In genomic region chr10:70952056-70952769, GRCm38 (mm10) we compare ENCODE assay signal across 10 mouse cellular contexts.
DNase-seq lines count a peak whose midpoint lies in the region; ATAC-seq lines count a peak whose summit lies in the region.
"Had no signal": no experiment of that assay in that cellular context is flagged by ENCODE, and none has a peak within 500 bp of the region (broad histone marks: within the 10 kb centered on the region; RNA-seq: fewer than 3 reads in every experiment).

No protein-coding gene starts in this region.

- intact Hi-C loops in left cerebral cortex, postnatal 14 days (cut with DNase I), result no loop called here

- peak overlapping the region; percentile 42 for H3K4me2 ChIP-seq in embryonic facial prominence, embryonic 13.5 days
- H3K4me2 ChIP-seq in neural tube, embryonic 13.5 days, result peak overlapping the region; percentile 51

- H3K4me1 ChIP-seq in embryonic facial prominence, embryonic 13.5 days, result peaks cover 21% of the 10 kb centered on the region
- peaks cover 35% of the 10 kb centered on the region for H3K4me1 ChIP-seq in neural tube, embryonic 13.5 days (replicated peaks)

- no peak overlapping the region for H3K27ac ChIP-seq in embryonic facial prominence, embryonic 13.5 days
- H3K27ac ChIP-seq in neural tube, embryonic 13.5 days (replicated peaks), result peak overlapping the region; percentile 96

- no peak overlapping the region for H3K4me3 ChIP-seq in embryonic facial prominence, embryonic 13.5 days
- H3K4me3 ChIP-seq in neural tube, embryonic 13.5 days, result peak overlapping the region; percentile 31

- WGBS in embryonic facial prominence, embryonic 13.5 days, result 49% methylated on average over 11 of the region's 11 CpGs
- WGBS in neural tube, embryonic 13.5 days, result 31% methylated on average over 11 of the region's 11 CpGs

- no peaks in the 10 kb centered on the region for H3K27me3 ChIP-seq in embryonic facial prominence, embryonic 13.5 days
- no peaks in the 10 kb centered on the region for H3K27me3 ChIP-seq in neural tube, embryonic 13.5 days

- DNase-seq in brain, embryonic 18.5 days (ENCODE audit: low read depth, low spot score), result peak; percentile 71
- peak; percentile 42 to 67 for DNase-seq in left cerebral cortex, postnatal 14 days (ENCODE audit: low spot score in 2 of 2)
- no peak for DNase-seq in adrenal gland, postnatal 36 days
- DNase-seq in kidney, adult 11 months, result no peak
- no peak for DNase-seq in cerebellum, adult 18-20 months
- DNase-seq: adrenal gland, postnatal 14 days; kidney, adult 8-10 months had no signal

- 0 out of 2 replicates have a peak, but pooled peaks have one; percentile 37 for ATAC-seq in embryonic facial prominence, embryonic 13.5 days (ENCODE audit: insufficient number of reproducible peaks, insufficient read depth, low FRiP score, low TSS enrichment, low read depth)
- peak; percentile 77 for ATAC-seq in neural tube, embryonic 13.5 days (ENCODE audit: low read depth)
- ATAC-seq in inflammation-experienced regulatory T-cells, adult 6 months, result no peak

- no peaks in the 10 kb centered on the region for H3K9me3 ChIP-seq in embryonic facial prominence, embryonic 13.5 days
- no peaks in the 10 kb centered on the region for H3K9me3 ChIP-seq in neural tube, embryonic 13.5 days

- 0 out of 2 replicates have a peak overlapping the region, but pooled peaks have one; percentile 33 for H3K9ac ChIP-seq in embryonic facial prominence, embryonic 13.5 days
- peak overlapping the region; percentile 62 for H3K9ac ChIP-seq in neural tube, embryonic 13.5 days

- peaks cover 16% of the 10 kb centered on the region; the same call in 1 of the 2 replicates for H3K36me3 ChIP-seq in embryonic facial prominence, embryonic 13.5 days
- no peaks in the 10 kb centered on the region for H3K36me3 ChIP-seq in neural tube, embryonic 13.5 days

Comparison
In these comparisons a context has a peak if more than half of its experiments do, and no peak if none do; other contexts are left out.
1. DNase-seq: peak in brain, embryonic 18.5 days (single experiment) and left cerebral cortex, postnatal 14 days (2 of 2); none in adrenal gland, postnatal 36 days (0 of 2), kidney, adult 11 months (single experiment) and cerebellum, adult 18-20 months (0 of 2).